Mouse (Mus musculus) myocyte (in vitro differentiated cells): ENCODE measurements at regions not wholly inside any gene's neighbourhood (a gene's known extent, or its start where the extent isn't known, plus 50 kb on each side); places are given as distances from the start of the nearest gene placed in this dataset.

Experiments
- E2F4 ChIP-seq: IDR thresholded peaks from one replicate; pipeline ENCODE4 v1.6.1; 2011; ENCODE audit warnings: mild to moderate bottlenecking, control low read depth, moderate library complexity; ENCODE audit not compliant: insufficient read depth
- POLR2A ChIP-seq: IDR thresholded peaks from one replicate; pipeline ENCODE4 v1.6.1; 2011; ENCODE audit warnings: low read depth, mild to moderate bottlenecking, control low read depth, moderate library complexity; ENCODE audit not compliant: insufficient read length
- POLR2AphosphoS2 ChIP-seq: IDR thresholded peaks from one replicate; pipeline ENCODE4 v1.6.1; 2011; ENCODE audit warnings: low read depth, control low read depth; ENCODE audit not compliant: insufficient read length
- REST ChIP-seq: IDR thresholded peaks from one replicate; pipeline ENCODE4 v1.6.1; 2011; ENCODE audit warnings: mild to moderate bottlenecking, control low read depth, moderate library complexity; ENCODE audit not compliant: insufficient read depth, insufficient read length
- SRF ChIP-seq: IDR thresholded peaks from one replicate; pipeline ENCODE4 v1.6.1; 2011; ENCODE audit warnings: low read depth; ENCODE audit not compliant: control insufficient read depth, insufficient read length

DNA sequence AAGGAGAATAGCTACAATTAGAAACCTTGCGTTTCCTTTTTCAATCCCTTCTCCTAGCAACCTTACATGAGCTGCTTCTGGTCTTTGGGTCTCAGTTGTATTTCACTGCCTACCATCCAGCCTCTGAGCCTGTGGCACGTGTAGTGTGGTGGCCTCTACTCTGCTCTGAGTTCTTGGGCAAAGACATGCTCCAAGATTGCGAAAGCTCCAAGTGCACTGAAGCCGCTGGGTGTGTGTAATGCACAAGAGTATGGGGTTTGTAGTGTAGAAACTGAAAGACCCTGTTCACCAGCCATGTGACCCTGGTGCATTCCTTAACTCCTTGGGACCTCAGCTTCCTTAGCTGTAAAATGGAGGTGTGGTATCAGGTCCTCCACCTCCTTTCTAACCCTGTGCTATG lies 89.8 kb upstream of the Bcor start:
- TF ChIP-seq E2F4, result no peak
- no peak for TF ChIP-seq POLR2A
- no peak for TF ChIP-seq SRF
- no peak for TF ChIP-seq REST
- no peak for TF ChIP-seq POLR2AphosphoS2
